Mouse (Mus musculus) macrophage (primary cell): ENCODE measurements around the gene Tmem79. TPM values are rescaled to one million over a fixed set of nuclear protein-coding genes. Genes with fewer than 3 reads are reported as not detected.

Source experiments
- H3K27ac ChIP-seq: fragments of 350-480 bp; formaldehyde crosslinking; 2 replicates; pipeline ENCODE4 v1.9.0; 2021
- H3K36me3 ChIP-seq: fragments of 350-480 bp; formaldehyde crosslinking; 2 replicates; pipeline ENCODE4 v1.9.0; 2021; ENCODE audit errors: inconsistent target
- H3K4me3 ChIP-seq: fragments of 350-480 bp; formaldehyde crosslinking; 2 replicates; pipeline ENCODE4 v1.9.0; 2021; ENCODE audit errors: inconsistent target
- H3K79me2 ChIP-seq: fragments of 350-480 bp; formaldehyde crosslinking; 2 replicates; pipeline ENCODE4 v1.9.0; 2021; ENCODE audit errors: inconsistent target
- WGBS: methylation state at CpG from one replicate; pipeline ENCODE4 v1.1.7; 2026; ENCODE audit warnings: inconsistent platforms; ENCODE audit not compliant: missing documents; 5-methylcytosine and 5-hydroxymethylcytosine counted together
- polyA plus RNA-seq: library from polyadenylated mRNA; stranded (reverse); fragments of 250-400 nt; gene quantifications from 3 replicates; pipeline ENCODE4 v1.2.4, GENCODE M21; 2018; ENCODE audit warnings: inconsistent platforms

Gene Tmem79
- polyA plus RNA-seq, 1 experiment from 2014 or later: 0.13 TPM

DNA sequence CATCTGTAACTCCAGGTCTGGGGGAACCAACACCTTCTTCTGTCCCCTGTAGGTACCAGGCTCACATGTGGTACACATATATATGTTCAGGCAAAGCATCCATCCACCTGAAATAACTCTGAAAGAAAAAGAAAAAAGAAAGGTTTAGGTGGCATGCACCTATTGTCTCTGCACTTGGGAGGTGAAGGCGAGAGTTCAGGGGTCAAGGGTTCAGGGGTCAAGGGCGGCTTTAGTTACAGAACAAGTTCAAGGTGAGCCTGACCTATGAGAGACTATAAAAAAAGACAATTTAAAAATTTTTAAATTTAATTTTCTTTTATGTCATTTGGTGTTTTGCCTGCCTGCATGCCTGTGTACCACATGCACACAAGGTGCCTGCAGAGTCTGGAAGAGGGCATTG is 55.9 kb downstream of the Tmem79 start:
- no peaks in the 10 kb centered on the region for H3K36me3 ChIP-seq
- H3K79me2 ChIP-seq: no peaks in the 10 kb centered on the region
- WGBS: 92% methylated on average over 2 of the region's 2 CpGs
- no peak overlapping the region for H3K4me3 ChIP-seq
- no peak overlapping the region for H3K27ac ChIP-seq

Other genes with a start within 250 kb of the Tmem79 start
- 37.8 to 68.1 TPM (median 46.3 TPM) in 3 replicates for gene Mef2d, start 193.8 kb downstream of the Tmem79 start, polyA plus RNA-seq
- gene Rhbg, start 81.4 kb downstream of the Tmem79 start, polyA plus RNA-seq: not detected in 3 replicates
- gene Gm38392, start 48.9 kb downstream of the Tmem79 start, polyA plus RNA-seq: not detected in 3 replicates
- 2.0 to 2.8 TPM (median 2.1 TPM) in 3 replicates for gene Tsacc, start 39.1 kb downstream of the Tmem79 start, polyA plus RNA-seq
- gene Cct3, start 39.0 kb downstream of the Tmem79 start, polyA plus RNA-seq: 72.7 to 217 TPM (median 87.3 TPM) in 3 replicates
- 347 to 461 TPM (median 393 TPM) in 3 replicates for gene Glmp, start 11.1 kb downstream of the Tmem79 start, polyA plus RNA-seq
- gene Smg5, start 112 bp upstream of the Tmem79 start, polyA plus RNA-seq: 14.9 to 23.8 TPM (median 23.6 TPM) in 3 replicates
- not detected in 3 replicates for gene Paqr6, start 28.4 kb upstream of the Tmem79 start, polyA plus RNA-seq
- not detected in 3 replicates for gene Bglap3, start 36.6 kb upstream of the Tmem79 start, polyA plus RNA-seq
- not detected in 3 replicates for gene Bglap2, start 42.6 kb upstream of the Tmem79 start, polyA plus RNA-seq
- gene Bglap, start 48.3 kb upstream of the Tmem79 start, polyA plus RNA-seq: not detected in 3 replicates
- 20.9 to 38.7 TPM (median 26.5 TPM) in 3 replicates for gene Pmf1, start 74.2 kb upstream of the Tmem79 start, polyA plus RNA-seq
- 23.0 to 38.3 TPM (median 30.3 TPM) in 3 replicates for gene Slc25a44, start 89.0 kb upstream of the Tmem79 start, polyA plus RNA-seq
- 7.3 to 33.5 TPM (median 7.7 TPM) in 3 replicates for gene Sema4a, start 125.0 kb upstream of the Tmem79 start, polyA plus RNA-seq
- gene Lmna, start 173.8 kb upstream of the Tmem79 start, polyA plus RNA-seq: 96.7 to 217 TPM (median 105 TPM) in 3 replicates
- 0.08 to 0.10 TPM (median 0.10 TPM) in 3 replicates for gene Mex3a, start 196.2 kb upstream of the Tmem79 start, polyA plus RNA-seq
- gene Rab25, start 212.2 kb upstream of the Tmem79 start, polyA plus RNA-seq: not detected in 3 replicates
- 164 to 206 TPM (median 186 TPM) in 3 replicates for gene Lamtor2, start 216.9 kb upstream of the Tmem79 start, polyA plus RNA-seq
- 26.3 to 31.7 TPM (median 26.5 TPM) in 3 replicates for gene Ubqln4, start 217.6 kb upstream of the Tmem79 start, polyA plus RNA-seq
- 108 to 122 TPM (median 113 TPM) in 3 replicates for gene Ssr2, start 239.7 kb upstream of the Tmem79 start, polyA plus RNA-seq